In genomic region chr16:91358555-91358954, GRCm38 (mm10) we compare ENCODE assay signal across 10 mouse cellular contexts. TPM values are rescaled to one million over a fixed set of nuclear protein-coding genes. Genes with fewer than 3 reads are reported as not detected.
DNase-seq lines count a peak whose midpoint lies in the region; ATAC-seq and TF ChIP-seq lines count a peak whose summit lies in the region.
"Had no signal": no experiment of that assay in that cellular context is flagged by ENCODE, and none has a peak within 500 bp of the region (broad histone marks: within the 10 kb centered on the region; RNA-seq: fewer than 3 reads in every experiment).

No protein-coding gene starts in this region.

- DNase-seq in forebrain, embryonic 10.5 days (ENCODE audit: extremely low spot score, low spot score): peak; percentile 39
- no peak for DNase-seq in forebrain, embryonic 11.5 days (ENCODE audit: low spot score)
- DNase-seq in thymus, postnatal 0 days (ENCODE audit: low spot score): peak; percentile 87
- DNase-seq in thymus, postnatal 36 days: no peak
- DNase-seq in embryo, embryonic 9.5 days (ENCODE audit: extremely low spot score): peak; percentile 81

- peak overlapping the region; percentile 42; the same call in 1 of the 2 replicates for H3K27ac ChIP-seq in forebrain, embryonic 10.5 days
- H3K27ac ChIP-seq in forebrain, embryonic 11.5 days (ENCODE audit: low read depth, low read length): no peak overlapping the region
- no peak overlapping the region for H3K27ac ChIP-seq in intestine, postnatal 0 days (ENCODE audit: low read depth, low read length)
- no peak overlapping the region for H3K27ac ChIP-seq in testis, adult 2 months (ENCODE audit: control insufficient read depth, insufficient read depth, low read depth, low read length)

- TF ChIP-seq POLR2A in testis, adult 2 months (IDR thresholded peaks at IDR 0.05; ENCODE audit: control insufficient read depth, low read depth, low read length): no peak

- no peak overlapping the region for H3K4me3 ChIP-seq in forebrain, embryonic 10.5 days
- H3K4me3 ChIP-seq in forebrain, embryonic 11.5 days (ENCODE audit: low read depth, low read length): no peak overlapping the region
- H3K4me3 ChIP-seq in intestine, postnatal 0 days (ENCODE audit: low read depth, low read length): no peak overlapping the region
- no peak overlapping the region for H3K4me3 ChIP-seq in testis, adult 2 months (ENCODE audit: control insufficient read depth, low read depth, low read length)

- 0 out of 2 replicates have a peak, but pooled peaks cover 15% of the 10 kb centered on the region for H3K4me1 ChIP-seq in forebrain, embryonic 10.5 days
- H3K4me1 ChIP-seq in forebrain, embryonic 11.5 days (replicated peaks; ENCODE audit: control insufficient read depth, insufficient read depth, low read length): no peaks in the 10 kb centered on the region
- no peaks in the 10 kb centered on the region for H3K4me1 ChIP-seq in intestine, postnatal 0 days (replicated peaks; ENCODE audit: control insufficient read depth, insufficient read depth, low read length)
- peaks cover 3% of the 10 kb centered on the region for H3K4me1 ChIP-seq in testis, adult 2 months (ENCODE audit: control insufficient read depth, insufficient read depth, low read length)

- WGBS in forebrain, embryonic 10.5 days: 43% methylated on average over 8 of the region's 8 CpGs
- WGBS in forebrain, embryonic 11.5 days: 42% methylated on average over 8 of the region's 8 CpGs
- WGBS in intestine, postnatal 0 days: 32% methylated on average over 8 of the region's 8 CpGs

- peak; percentile 83 for TF ChIP-seq CTCF in intestine, postnatal 0 days (IDR thresholded peaks at IDR 0.05; ENCODE audit: low read depth)
- peak; percentile 34; the same call in 1 of the 2 replicates for TF ChIP-seq CTCF in testis, adult 2 months (IDR thresholded peaks at IDR 0.05; ENCODE audit: control insufficient read depth, insufficient read depth, insufficient replicate concordance, low read depth, low read length)

- no peak overlapping the region for H3K4me2 ChIP-seq in forebrain, embryonic 11.5 days (ENCODE audit: low read depth, low read length, severe bottlenecking)
- H3K4me2 ChIP-seq in intestine, postnatal 0 days (replicated peaks; ENCODE audit: low read depth): no peak overlapping the region

- no peak for ATAC-seq in forebrain, embryonic 11.5 days (replicated peaks; ENCODE audit: low FRiP score)
- no peak for ATAC-seq in intestine, postnatal 0 days
- 0 out of 2 replicates have a peak, but pooled peaks have one; percentile 20 for ATAC-seq in megakaryocyte-erythroid progenitor cell, adult 5-6 weeks (replicated peaks; ENCODE audit: low FRiP score, low TSS enrichment, poor library complexity, severe bottlenecking)

- no peaks in the 10 kb centered on the region for H3K9me3 ChIP-seq in forebrain, embryonic 10.5 days
- no peaks in the 10 kb centered on the region for H3K9me3 ChIP-seq in forebrain, embryonic 11.5 days (ENCODE audit: control insufficient read depth, low read length)
- no peaks in the 10 kb centered on the region for H3K9me3 ChIP-seq in intestine, postnatal 0 days (ENCODE audit: control insufficient read depth)

- H3K36me3 ChIP-seq in forebrain, embryonic 10.5 days (replicated peaks): no peaks in the 10 kb centered on the region
- H3K36me3 ChIP-seq in forebrain, embryonic 11.5 days (ENCODE audit: control insufficient read depth, insufficient read depth, low read length): no peaks in the 10 kb centered on the region
- H3K36me3 ChIP-seq in intestine, postnatal 0 days (ENCODE audit: control insufficient read depth, insufficient read depth): no peaks in the 10 kb centered on the region
- no peaks in the 10 kb centered on the region for H3K36me3 ChIP-seq in testis, adult 2 months (ENCODE audit: control insufficient read depth, insufficient read depth, low read length)

- H3K27me3 ChIP-seq in forebrain, embryonic 10.5 days (ENCODE audit: poor library complexity, severe bottlenecking): peaks cover 25% of the 10 kb centered on the region
- peaks cover under 1% of the 10 kb centered on the region; the same call in 1 of the 2 replicates for H3K27me3 ChIP-seq in forebrain, embryonic 11.5 days (ENCODE audit: control insufficient read depth, insufficient read depth, low read length)
- peaks cover 4% of the 10 kb centered on the region; the same call in 1 of the 2 replicates for H3K27me3 ChIP-seq in intestine, postnatal 0 days (replicated peaks; ENCODE audit: control insufficient read depth, insufficient read depth, low read length)
- H3K27me3 ChIP-seq in testis, adult 2 months (ENCODE audit: control insufficient read depth, insufficient read depth, low read length): no peaks in the 10 kb centered on the region

- H3K9ac ChIP-seq in forebrain, embryonic 11.5 days (ENCODE audit: low read length): no peak overlapping the region
- no peak overlapping the region for H3K9ac ChIP-seq in intestine, postnatal 0 days (ENCODE audit: low read depth, low read length)

RNA-seq across cellular contexts. Expression of gene Ifnar2, which starts 14.0 kb away (rescaled TPM):
- 28.6 and 29.0 TPM in 2 replicates for polyA plus RNA-seq in forebrain, embryonic 10.5 days (2016; fragmentation: Nextera tagmentation; extraction: Ambion mirVana)
- 29.6 and 32.3 TPM in 2 replicates for polyA plus RNA-seq in forebrain, embryonic 11.5 days (2014; fragmentation: Nextera tagmentation; extraction: Ambion mirVana)
- 70.7 and 73.4 TPM in 2 replicates for polyA plus RNA-seq in thymus, postnatal 0 days (2015; fragmentation: Nextera tagmentation; extraction: Ambion mirVana)
- 68.4 and 75.5 TPM in 2 replicates for polyA plus RNA-seq in intestine, postnatal 0 days (2015; fragmentation: Nextera tagmentation; extraction: Ambion mirVana)
- 51.9 and 52.4 TPM in 2 replicates for total RNA-seq in megakaryocyte-erythroid progenitor cell, adult 5-6 weeks (2014; fragmentation: Nextera tagmentation)
- 47.2 and 50.8 TPM in 2 replicates for total RNA-seq in megakaryocyte-erythroid progenitor cell, adult 5-6 weeks (2017)
- 4.4 and 4.7 TPM in 2 replicates for polyA plus RNA-seq in testis, adult 2 months (2012; rRNA removed)

RNA-seq across cellular contexts. Expression of gene Gm21970, which starts 33.0 kb away (rescaled TPM):
- not detected in 2 replicates for polyA plus RNA-seq in forebrain, embryonic 10.5 days (2016; fragmentation: Nextera tagmentation; extraction: Ambion mirVana)
- polyA plus RNA-seq in forebrain, embryonic 11.5 days (2014; fragmentation: Nextera tagmentation; extraction: Ambion mirVana): 1.0 TPM in 1 of 2 replicates, not detected in the other
- not detected in 2 replicates for polyA plus RNA-seq in thymus, postnatal 0 days (2015; fragmentation: Nextera tagmentation; extraction: Ambion mirVana)
- polyA plus RNA-seq in intestine, postnatal 0 days (2015; fragmentation: Nextera tagmentation; extraction: Ambion mirVana): not detected in 2 replicates
- total RNA-seq in megakaryocyte-erythroid progenitor cell, adult 5-6 weeks (2014; fragmentation: Nextera tagmentation): 7.6 TPM in 1 of 2 replicates, not detected in the other
- not detected in 2 replicates for total RNA-seq in megakaryocyte-erythroid progenitor cell, adult 5-6 weeks (2017)
- not detected in 2 replicates for polyA plus RNA-seq in testis, adult 2 months (2012; rRNA removed)
- total RNA-seq: MEL had no signal
- polyA plus RNA-seq: heart, embryonic 16.5 days had no signal

RNA-seq across cellular contexts. Expression of gene Il10rb, which starts 47.4 kb away (rescaled TPM):
- 4.7 and 5.8 TPM in 2 replicates for polyA plus RNA-seq in forebrain, embryonic 10.5 days (2016; fragmentation: Nextera tagmentation; extraction: Ambion mirVana)
- polyA plus RNA-seq in forebrain, embryonic 11.5 days (2014; fragmentation: Nextera tagmentation; extraction: Ambion mirVana): 6.6 and 7.6 TPM in 2 replicates
- polyA plus RNA-seq in thymus, postnatal 0 days (2015; fragmentation: Nextera tagmentation; extraction: Ambion mirVana): 42.7 and 44.1 TPM in 2 replicates
- 123 and 124 TPM in 2 replicates for polyA plus RNA-seq in intestine, postnatal 0 days (2015; fragmentation: Nextera tagmentation; extraction: Ambion mirVana)
- 17.3 and 20.6 TPM in 2 replicates for total RNA-seq in megakaryocyte-erythroid progenitor cell, adult 5-6 weeks (2014; fragmentation: Nextera tagmentation)
- total RNA-seq in megakaryocyte-erythroid progenitor cell, adult 5-6 weeks (2017): 23.1 and 29.0 TPM in 2 replicates
- 6.4 and 7.2 TPM in 2 replicates for polyA plus RNA-seq in testis, adult 2 months (2012; rRNA removed)

Comparison
In these comparisons a context has a peak if more than half of its experiments do, and no peak if none do; other contexts are left out.
1. DNase-seq: peak in forebrain, embryonic 10.5 days (single experiment), thymus, postnatal 0 days (single experiment) and embryo, embryonic 9.5 days (single experiment); none in forebrain, embryonic 11.5 days (single experiment) and thymus, postnatal 36 days (0 of 2).